Mouse (Mus musculus) hematopoietic stem cell, adult 5-6 weeks (primary cell): ENCODE measurements around the gene Il17ra. TPM values are rescaled to one million over a fixed set of nuclear protein-coding genes. Genes with fewer than 3 reads are reported as not detected.
A peak's percentile ranks its signal among the peaks of the same experiment; 100 is the strongest.

Experiments
- ATAC-seq, 2 experiments: fragments of 125-278 bp in 1 of 2; replicated peaks in 1 of 2; 2 replicates each; pipeline ENCODE4 v1.8.0; 2016 to 2017; ENCODE audit warnings: inconsistent platforms in 2 of 2, mild to moderate bottlenecking in 2 of 2, moderate number of reproducible peaks in 2 of 2, low read depth in 1 of 2, moderate TSS enrichment in 1 of 2; ENCODE audit not compliant: low FRiP score in 2 of 2, poor library complexity in 2 of 2, severe bottlenecking in 2 of 2, insufficient read depth in 1 of 2, low TSS enrichment in 1 of 2
- total RNA-seq: library from RNA; stranded (forward); fragments of 172-1452, 232-1000 nt; gene quantifications from 2 replicates; pipeline ENCODE4 v1.2.3, GENCODE M21; 2017

Il17ra gene
- total RNA-seq, 1 experiment from 2014 or later, result 77.6 TPM

DNA sequence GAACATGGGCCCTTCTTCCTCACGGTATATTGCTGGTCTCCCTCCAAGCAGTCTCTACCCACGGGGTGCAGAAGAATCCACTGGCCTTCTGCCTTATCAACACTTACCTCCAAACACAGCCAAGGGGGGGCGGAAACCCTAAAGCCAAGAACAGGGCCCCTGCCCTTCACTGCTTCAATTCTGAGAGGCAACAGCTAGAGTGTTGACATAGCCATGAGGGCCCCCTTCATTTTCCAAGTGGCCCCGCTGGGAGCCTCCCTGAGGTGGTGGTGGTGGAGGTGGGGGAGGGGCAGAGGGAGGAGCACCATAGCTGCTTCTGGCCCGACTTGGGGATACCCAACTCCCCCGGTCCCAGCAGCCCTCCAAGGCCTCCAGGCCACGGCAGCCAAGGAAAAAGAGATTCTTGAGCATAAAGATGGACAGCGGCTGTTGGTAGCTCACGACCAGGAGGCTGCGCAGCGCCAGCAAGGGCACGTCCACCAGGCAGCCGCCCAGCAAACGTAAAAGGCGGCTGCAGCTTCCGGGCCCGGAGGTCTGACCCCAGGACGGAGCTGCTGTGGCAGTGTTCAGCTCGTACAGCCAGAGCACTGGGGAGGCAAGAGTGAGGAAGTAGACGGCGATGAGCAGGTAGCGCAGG is 28.9 kb downstream of the Il17ra start:
- peak; percentile 9 to 20; a peak in 1 of 4 replicates for ATAC-seq

DNA sequence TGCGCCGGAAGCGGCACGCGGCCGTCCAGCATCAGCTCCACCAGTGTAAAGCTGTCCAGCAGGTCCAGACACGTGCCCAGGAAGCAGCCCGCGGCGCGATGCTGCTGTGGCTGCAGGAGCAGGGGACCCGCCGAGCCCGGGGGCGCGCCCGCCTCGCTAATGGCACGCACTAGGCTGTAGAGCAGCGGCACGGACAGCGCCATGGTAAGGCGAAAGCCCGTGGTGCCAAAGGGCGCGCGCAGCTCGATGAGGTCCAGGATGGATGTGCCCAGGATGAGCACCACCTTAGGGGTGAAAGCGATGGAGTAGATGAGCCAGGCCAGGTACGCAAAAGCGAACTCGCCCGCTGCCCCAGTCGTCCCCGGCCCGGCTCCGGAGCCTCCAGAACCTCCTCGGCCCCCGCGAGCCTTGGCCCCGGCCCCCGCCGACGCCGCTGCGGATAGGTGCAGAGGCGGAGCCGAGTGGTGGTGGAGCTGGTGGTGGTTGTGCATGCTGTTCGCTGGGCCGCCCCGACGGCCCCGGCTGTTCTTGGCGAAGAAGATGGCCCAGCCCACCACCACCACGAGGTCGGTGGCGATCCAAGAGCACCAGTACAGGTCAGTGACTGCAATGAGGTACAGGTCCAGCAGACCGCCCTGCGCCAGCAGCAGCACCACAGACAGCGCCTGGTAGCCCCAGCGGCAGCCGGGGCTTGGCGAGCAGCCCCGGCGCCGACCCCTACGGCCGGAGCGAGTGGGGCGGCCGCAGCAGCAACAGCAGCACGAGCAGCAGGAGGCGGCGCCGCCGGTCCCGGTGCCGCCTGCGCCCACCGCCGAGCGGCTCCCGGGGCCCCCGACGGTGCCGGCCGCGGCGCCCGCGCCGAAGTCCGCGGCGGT is 29.7 kb downstream of the Il17ra start:
- 0 out of 4 replicates have a peak, but pooled peaks have one; percentile 0 to 2 for ATAC-seq

DNA sequence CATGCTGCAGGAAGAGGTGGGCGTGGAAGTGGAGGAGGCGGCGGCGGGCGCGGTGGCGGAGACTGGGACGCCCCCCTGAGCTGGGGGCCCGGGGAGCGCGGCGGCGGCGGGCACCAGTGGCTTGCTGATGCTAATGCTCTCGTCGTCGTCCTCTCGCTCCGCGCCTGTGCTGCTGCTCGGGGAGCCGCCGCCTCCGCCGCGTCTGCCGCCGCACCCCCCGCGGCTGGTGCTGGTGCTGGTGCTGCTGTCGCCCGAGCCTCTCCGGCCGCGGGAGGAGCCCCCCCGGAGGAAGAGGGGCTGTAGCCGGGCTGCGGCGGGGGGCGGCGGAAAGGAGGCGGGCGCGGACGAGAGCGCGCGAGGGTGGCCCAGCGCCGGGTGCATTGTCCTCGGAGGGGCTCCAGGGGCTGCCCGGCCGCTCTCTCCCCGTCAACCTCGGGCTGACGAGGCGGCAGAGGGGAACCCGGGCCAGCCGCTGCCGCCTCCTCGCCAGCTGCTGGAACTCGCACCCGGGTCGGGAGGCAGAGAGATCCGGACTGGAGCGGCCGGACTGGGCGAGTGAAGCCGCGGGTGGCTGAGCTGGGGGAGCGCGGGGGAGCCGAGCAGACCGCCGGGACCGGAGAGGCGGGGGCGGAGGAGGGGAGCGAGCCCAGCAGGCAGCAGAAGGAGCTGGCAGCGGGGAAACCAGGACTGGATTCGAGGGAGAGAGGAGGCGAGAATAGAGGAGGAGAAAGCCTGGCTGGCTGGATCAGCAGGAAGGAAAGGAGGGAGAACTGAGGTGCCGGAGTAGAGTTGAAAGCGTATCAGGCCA is 30.5 kb downstream of the Il17ra start, which contains the start of gene Tmem121b:
Gene Tmem121b, minus strand, starts transcription at position 434 of the 808 bp plus-strand sequence.
- 0 out of 4 replicates have a peak, but pooled peaks of 1 of the 2 experiments have one; percentile 5 for ATAC-seq

DNA sequence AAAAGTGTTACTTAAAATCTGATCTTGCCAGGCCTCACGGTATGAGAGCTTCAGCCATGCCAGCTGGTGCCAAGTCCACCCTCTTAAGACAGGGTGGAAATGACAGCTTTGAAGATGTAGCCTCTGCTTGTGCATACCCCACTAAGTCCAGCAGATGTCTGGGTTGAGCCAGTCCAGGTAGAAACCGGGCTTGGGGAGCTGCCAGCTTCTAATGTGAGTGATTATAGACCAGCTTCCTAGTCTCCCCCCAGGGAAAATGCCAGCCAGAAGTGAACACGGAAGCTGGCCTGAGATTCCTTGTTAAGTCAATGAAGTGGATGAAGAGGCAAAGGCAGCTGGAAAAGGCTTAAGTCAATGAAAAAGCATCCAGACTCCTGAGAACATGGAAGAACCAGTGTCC is 33.5 kb downstream of the Il17ra start:
- ATAC-seq, result no peak

DNA sequence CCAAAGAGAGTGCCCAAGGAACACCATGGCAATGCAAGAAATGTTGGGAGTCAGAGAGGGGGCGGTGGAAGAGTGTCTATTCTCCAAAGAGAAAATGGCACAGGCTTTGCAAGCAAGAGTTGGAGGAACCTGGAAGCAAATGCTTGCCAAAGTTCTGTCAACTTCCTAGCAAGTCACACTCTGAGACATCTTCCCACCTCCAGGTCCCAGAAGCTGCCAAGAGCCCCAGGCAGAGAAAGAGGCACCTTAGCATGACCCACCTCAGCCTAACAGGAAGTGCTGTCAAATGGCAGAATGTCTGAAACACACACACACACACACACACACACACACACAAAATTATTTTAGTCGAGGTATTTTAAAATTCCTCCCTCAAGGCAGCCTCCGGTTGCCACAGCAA is 41.0 kb downstream of the Il17ra start:
- ATAC-seq, result no peak

DNA sequence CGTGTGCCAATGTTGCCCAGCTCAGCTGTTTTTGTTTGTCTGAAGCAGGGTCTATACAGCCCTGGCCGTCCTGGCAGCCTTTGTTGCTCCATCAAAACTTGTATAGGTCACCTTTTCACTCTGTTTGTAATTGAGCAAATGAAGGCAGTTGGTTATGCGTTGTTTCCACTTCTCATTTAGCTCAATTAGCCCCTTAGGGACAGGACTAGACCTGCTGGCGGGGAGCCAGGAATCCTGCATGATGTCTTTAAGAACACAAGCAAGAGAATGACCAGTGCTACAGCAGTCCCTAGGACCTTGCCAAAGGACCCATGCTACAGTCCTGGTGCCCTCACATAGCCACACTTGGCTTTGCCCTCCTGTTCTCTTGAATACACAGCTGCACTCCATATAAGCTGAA is 42.5 kb downstream of the Il17ra start:
- no peak for ATAC-seq

DNA sequence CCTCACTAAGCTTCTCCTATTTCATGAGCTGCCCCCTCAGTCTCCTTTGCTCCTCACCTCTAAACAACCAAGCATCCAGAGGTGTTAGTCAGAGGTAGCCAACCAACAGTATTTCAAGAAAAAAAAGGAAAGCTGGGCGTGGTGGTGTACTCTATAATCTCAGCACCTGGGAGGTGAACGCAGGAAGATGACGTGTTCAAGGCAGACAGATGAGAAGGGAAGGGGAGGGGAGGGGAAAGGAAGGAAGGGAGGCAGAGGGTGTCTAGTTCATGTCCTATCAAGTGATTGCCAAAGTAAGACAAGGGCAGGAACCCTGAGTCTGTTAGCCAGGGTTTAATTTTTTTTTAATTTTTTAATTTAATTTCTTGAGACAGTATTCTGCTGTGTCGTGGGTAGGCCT is 45.6 kb downstream of the Il17ra start:
- no peak for ATAC-seq

DNA sequence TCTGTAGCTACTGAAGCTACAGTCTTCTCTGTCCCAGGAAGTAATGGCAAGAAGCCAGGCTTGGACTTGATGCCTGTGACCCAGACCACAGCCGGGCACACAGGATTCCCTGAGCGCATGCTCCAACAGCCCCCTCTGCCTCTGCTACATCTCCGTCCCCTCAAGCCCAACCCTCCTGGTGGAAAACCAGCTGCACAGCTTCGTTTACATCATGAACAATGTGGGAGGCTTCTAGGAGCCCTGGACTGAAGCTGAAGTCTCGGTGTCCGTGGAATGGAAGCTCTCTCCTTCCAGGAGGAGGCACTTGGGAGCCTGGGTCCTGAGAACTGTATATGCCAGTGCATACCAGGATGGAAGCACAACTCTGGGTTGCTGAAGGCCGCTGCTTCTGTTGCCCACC is 46.9 kb downstream of the Il17ra start:
- ATAC-seq, result no peak

DNA sequence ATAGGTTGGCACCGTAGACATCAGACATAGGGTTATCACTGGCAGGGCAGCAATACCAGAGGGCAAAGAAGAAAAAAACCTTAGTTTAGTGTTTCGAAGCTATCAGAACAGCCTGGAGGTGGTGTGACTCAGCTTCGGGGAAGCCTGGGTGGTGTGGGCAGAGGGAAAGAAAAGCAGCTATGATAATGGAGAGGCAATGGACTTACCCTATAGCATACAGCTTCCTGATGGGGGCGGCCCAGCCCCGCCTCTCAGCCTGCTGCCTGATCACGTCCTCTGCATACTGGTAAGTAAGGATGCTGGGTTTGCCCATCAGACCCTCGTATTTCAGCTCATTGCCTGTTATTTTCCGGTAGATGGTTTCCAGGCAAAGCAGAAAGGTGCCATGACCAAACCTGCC is 47.4 kb downstream of the Il17ra start:
- ATAC-seq, result no peak

DNA sequence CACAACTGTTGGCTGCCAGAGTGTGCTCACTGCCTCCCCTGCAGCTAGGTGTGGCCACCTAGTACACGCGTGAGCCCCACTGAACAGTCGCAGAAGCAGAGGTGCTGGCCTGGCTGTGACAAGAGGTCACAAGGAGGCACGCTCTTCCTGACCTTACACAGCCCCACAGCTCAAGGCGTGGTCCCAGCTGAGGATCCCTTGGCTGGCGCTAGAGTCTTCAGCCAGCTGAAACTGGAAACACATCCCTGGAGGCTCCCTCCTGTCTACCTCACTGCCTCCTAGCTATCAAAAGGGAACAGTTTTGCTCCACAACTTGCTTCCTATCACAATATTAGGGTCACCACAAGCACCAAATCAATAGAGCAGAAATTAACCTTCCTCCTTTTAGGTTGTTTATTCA is 48.2 kb downstream of the Il17ra start:
- ATAC-seq, result no peak

DNA sequence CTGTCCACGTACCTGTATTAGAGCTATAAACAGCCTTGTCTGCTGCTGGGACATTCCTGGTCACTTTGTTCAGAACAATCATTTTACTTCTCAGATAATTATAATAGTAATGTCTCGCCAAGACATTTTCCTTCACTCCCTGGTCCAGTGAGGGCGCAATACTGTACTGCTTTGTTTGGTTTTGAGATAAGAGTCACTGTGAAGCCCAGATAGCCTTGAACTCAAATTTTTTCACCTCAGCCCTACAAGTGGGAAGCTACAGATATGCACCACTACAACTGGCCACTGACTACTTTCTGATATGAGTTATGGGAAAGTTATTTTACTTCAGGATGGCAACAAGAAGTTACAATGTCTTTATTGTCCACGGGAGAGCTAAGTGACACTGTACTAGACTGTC is 53.4 kb downstream of the Il17ra start:
- ATAC-seq, result no peak; a peak in 1 of 4 replicates

DNA sequence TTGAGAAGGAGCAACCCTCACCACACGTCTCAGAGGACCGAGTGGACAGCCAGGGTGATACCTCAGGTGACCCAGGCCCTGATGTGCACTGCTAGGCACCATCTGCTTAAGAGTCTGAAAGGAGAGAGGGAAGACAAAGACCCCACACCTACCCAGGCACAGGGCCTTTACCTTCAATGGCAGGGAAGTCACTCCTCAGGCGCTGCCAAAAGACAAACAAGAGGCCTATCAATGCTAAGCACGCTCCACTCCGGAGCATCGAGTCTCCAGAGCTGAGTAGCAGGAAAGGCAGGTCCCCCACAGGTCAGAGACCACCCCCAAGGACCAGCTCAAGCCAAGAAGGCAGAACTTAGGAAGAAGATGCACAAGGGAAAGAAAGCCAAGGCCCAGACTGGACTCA is 53.8 kb downstream of the Il17ra start:
- no peak for ATAC-seq

DNA sequence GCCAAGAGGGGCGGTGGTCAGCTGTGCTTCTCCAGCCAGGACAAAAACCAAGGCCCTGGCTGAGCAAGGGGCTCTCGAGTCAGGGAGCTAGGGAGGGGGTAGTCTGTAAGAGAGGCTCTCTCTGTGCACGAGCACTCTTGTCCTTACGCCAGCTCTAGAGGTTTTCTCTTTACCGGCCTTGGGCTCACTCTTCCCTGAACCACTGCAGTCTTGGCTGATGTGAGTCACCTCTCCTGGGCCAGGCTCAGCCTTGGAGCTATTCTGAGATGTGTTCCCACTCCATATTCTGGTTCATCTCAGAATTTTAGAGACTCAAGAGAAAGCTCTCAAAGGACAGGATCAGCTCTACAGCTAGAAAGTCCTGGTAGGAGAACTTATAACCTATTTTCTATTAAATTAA is 54.3 kb downstream of the Il17ra start:
- ATAC-seq, result no peak

DNA sequence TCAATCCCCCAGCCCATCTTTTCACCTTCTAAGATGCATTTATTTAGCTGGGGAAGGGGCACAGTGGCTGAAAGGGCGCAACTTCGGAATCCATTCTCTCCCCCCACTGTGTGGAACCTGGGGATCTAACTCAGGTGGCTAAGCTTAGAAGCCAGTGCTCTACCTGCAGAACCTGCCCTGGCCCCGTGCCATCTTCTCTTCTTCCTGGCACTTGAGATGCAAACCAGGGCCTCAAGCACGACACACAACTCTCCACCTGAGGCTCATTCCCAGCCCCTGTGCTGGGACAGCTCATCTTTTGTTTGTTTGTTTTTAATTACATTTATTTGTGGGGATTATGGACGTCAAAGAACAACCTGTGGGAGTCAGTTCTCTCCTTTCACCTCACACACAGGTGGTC is 56.6 kb downstream of the Il17ra start:
- ATAC-seq, result no peak

DNA sequence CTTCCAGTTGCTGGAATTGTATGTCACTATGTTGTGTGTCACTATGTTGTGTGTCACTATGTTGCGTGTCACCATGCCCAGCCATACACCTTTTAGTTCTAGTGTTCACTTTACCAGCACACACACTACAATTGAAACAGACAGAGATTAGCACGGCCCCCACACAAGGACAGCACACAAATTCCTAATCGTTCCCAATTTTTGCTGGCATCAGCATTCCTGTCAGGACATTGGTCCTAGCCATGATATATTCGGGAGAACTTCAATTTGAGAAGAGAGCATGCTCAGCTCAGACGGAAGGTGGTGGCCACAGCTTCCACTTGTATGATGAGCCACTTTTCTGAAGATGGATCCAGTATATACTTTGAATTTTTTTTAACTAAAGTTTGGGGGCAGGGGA is 61.7 kb downstream of the Il17ra start:
- ATAC-seq, result no peak

DNA sequence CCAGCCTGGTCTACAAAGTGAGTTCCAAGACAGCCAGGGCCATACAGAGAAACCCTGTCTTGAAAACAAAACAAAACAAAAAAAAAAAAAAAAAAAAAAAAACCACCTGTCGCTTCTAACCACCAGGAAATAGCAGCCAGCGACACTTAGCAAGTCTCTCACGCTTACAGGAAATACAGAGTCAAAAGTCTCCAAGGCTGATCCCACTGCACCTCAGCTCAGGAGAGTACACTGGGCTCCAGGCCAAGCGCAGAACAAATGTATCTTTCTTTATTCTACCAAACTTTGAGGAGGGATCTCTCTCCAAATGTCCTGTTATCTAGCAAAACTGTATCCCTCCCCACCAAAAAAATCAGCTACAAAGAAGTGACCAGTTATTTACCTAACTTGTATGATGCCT is 66.1 kb downstream of the Il17ra start:
- ATAC-seq, result no peak

DNA sequence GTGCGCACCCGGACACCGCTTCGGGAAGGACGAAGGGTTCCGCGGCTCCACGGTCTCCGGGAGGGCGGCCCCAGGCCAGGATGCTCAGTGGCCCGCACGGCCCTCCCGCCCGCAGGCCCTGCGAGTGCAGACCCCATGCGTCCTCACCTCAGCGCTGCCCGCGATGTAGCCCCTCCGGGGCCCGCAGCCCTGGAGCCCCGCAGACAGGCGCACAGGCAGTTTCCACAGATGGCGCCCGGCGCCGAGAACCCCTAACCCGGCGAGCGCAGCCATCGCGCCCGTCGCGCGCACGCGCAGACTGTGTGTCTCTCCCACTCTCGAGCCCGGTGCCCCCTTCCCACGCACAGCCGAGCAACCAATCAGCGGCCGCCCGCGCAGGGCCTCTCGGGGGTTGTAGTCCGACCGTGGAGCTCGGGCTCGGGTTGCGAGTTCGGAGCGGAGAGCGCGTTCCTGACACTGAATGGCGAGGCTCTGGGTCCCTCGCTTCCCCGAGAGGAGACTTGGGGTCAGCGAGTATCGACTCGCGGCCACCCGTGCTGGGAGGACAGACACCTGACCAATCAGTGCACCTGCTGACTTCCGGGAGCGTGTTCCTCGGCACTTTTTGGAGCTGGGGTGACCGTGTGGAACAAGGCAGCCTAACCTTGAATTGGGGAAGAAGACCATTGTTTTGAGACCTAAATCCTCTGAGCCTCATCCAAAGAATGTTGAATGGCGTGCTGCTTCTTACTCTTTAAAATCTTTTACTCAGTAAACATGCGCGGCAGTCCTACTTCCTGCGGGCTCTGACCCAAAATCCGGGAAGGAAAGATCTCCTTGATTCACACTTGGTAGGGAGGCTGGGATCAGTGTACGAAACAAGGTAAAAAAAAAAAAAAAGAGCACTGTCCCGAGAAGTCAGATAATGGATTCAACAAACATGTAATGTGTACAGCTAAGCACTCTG is 68.2 kb downstream of the Il17ra start, which contains the start of gene Hdhd5:
Gene Hdhd5, minus strand, starts transcription at position 300 of the 946 bp plus-strand sequence.
- peak; percentile 97 for ATAC-seq
